Mouse (Mus musculus): ENCODE data around the gene Nfrkb.
A peak's percentile ranks its signal among the peaks of the same experiment; 100 is the strongest.

The Nfrkb gene

DNA sequence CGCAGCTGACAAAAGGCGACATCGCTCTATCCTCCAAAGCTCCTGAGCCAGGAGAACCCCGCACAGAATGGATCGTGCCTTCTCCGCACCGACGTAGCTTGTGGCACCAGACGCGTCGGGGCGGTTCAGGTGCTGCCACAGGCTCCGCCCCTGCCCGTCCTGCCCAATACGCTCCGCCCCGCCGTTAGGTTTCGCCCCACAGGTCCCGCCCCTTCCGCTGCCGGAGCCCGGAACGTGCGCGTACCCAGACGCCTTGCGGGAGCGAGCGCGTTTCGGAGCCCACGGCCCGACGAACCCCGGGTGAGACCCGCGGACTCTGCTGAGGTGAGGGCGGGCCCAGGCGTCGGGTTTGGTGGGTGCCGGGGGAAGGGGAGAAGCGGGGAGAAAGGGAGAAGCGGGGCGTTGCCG lies at the start of gene Nfrkb:
TSS of gene Nfrkb (plus strand) at position 246 of the 408 bp plus-strand sequence.
- DNase-seq (ENCODE audit: low read depth, low spot score): peak; percentile 98

DNA sequence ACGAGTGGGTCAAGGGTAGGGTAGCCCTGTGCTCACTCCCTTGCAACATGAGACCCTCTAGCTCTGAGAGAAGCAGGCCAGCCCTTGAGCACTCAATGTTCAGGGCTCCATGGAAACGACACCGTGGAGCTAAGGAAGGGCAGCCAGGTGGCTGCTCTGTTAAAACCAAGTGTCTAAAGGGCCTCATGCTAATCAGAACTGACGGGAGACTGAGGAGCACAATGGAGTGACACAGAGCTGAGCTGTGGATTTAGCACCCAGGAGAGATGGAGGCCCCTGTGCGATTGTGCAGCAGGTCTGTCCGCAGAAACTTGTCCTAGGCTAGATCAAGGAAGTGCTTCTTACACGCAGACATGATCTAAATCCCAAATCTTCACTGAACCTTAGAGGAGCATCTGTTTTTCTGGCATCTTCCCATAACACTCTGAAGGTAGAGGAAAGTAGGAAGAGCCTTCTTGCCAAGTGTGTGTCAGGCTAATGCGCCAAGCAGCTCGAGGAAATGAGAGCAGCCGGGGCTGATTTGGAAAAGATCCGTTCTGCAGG lies 41.6 kb upstream of the Nfrkb start:
- DNase-seq (ENCODE audit: low read depth, low spot score): no peak

DNA sequence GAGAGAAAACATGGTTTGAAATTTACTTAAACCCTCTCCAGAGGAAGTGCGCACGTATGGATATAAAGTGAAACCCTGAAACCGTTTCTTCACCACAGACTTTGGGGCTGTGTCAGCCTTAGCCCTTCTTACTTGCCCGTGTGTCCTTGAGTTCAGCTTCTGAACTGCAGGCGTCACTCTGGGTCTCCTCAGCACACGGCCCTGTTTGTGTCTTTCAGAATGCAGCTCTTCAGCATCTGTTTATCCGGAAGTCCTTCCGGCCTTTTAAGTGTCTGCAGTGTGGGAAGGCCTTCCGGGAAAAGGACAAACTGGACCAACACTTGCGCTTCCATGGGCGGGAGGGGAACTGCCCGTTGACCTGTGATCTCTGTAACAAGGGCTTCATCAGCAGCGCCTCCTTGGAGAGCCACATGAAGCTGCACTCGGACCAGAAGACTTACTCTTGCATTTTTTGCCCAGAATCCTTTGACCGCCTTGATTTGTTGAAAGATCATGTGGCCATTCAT lies 39.4 kb upstream of the Nfrkb start:
- no peak for DNase-seq (ENCODE audit: low read depth, low spot score)

DNA sequence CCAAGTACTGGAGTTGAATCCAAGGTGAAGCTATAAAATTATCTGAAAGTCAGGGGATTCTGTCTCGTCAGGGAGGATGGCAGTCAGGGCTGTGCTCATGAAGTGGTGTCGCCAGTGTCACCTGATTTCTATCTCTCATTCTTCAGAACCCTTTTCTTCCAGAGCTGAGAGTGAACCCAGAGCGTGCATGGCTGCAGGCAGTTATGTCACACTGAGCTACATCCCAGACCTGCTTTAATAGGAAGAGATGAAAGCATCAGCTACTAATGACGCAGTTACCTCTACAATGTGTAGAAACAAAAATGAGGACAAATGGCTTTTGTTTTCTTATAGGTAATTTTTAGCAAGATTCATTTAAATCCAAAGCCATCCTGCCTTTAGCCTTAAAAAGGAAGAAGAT lies 37.5 kb upstream of the Nfrkb start:
- no peak for DNase-seq (ENCODE audit: low read depth, low spot score)

DNA sequence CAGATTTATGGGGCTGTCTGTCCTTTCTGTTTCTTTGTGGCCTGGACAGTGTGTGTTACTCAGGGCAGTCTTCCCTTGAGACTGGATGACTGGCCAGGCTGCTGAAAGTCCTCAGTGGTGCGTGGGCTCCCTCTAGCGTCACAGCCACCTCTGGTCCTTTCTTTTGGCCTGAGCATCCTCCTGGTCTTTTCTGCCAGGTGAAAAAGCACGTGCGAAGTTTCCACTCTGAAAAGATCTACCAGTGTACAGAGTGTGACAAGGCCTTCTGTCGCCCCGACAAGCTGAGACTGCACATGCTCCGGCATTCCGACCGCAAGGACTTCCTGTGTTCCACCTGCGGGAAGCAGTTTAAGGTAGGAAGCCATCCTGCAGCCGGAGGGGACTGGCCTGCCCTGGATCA lies 37.1 kb upstream of the Nfrkb start:
- DNase-seq (ENCODE audit: low read depth, low spot score): peak; percentile 81

DNA sequence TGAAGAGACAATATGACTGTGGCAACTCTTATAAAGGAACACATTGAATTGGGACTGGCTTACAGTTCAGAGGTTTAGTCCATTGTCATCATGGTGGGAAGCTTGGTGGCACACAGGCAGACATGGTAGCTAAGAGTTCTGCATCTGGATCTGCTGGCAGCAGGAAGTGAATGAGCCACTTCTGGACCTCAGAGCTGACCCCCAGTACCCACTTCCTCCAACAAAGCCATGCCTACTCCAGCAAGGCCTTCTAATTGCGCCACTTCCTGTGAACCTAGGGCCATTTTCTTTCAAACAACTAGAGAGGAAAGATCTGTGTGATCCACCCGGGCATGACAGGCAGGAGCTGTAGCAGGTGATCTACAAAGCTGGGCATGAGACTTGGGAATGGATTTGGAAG lies 33.3 kb upstream of the Nfrkb start:
- DNase-seq (ENCODE audit: low read depth, low spot score): no peak

DNA sequence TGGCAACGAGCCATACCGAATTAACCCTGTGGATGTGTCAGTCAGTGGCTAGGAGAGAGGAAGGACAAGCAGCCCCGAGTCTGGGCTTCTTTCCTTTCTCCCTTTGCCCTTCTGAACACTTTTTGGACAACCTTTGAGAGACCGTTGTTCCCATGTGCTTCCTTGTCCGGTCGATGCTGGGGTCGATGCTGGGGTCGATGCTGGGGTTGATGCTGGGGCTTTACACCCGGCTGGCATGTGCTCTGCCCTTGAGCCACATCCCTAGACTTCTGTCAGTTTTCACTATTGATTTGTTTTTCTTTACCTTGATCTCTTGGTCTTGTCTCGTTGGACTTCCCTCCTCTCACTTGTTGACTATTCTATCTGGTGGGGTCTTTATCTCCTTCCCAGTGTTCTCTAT lies 32.5 kb upstream of the Nfrkb start:
- DNase-seq (ENCODE audit: low read depth, low spot score): no peak

DNA sequence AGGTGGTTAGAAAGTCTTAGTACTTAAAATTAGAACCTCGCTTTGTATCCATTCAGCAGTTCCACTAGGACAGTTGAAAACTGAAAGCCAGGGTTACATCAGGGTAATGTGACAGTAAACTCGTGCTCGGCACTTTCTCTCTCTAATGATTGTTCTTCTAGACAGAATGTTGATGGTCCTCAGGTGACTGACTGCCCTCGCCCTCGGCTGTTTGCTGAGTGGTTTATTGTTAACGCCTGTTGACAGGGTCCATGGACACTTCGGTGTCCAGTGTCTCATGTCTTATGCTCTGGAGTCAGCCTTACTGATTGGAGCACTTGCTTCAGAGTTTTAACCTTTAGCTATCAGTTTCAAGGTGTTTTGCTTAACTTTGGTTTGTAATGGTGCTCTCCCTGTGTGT lies 31.9 kb upstream of the Nfrkb start:
- no peak for DNase-seq (ENCODE audit: low read depth, low spot score)

DNA sequence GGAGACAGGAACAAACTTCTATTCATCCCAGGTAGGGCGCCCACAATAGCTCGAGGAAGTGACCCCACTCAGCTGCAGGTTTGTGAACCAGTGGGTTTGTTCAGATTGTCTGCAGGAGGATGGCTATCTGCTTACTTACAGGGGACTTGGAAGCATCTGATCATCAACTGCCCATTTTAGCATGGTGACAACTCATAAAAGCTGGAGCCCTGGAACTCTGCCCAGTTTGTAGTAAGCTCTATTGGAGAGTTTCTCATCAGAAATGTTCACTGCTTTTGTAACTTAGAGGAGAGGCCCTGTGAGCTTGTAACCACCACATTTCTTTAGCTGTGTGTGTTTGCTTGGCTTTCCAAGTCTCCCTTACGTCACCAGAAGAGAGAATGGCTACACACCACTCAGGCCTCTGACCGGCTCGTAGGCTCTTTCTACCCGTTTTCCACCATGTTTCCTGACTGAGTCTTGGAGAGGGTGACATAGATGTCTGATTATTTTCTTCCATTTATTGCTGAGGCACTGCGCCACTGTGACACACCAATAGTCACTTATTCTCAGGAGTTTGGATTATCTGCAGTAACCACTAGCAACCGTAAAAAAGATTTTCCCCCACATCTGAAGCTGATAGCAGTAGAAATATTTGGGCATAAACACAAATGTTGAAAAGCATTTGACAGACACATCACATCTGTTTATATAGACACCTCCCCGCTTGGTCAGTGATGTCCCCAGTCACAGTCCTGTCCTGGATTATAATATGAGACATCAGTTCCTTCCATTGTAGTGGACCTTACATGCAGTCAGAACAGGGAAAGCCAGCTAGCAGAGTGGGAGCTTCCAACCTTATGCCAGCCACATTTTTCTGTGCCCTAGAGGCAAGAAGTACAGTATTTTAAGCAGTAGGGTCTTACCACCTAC lies 22.0 kb upstream of the Nfrkb start:
- no peak for DNase-seq (ENCODE audit: low read depth, low spot score)

DNA sequence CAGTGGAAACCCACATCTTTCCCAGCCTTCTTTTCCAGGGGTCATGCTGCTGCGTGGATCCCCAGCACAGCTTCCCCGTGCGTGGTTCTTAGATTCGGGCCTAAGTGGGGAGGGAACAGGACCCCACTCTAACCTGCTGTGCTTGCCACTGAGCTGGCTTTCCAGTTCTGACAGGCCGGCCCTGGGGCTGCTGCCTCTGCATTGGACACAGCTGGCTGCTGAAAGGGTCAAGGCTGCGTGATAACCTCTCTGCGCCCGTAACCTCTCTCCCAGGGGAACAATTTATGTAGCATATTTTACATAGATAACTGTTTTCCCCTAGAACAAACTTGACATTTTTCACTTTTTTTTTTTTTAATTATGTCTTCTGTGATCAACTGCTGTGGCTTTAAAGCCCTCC lies 20.9 kb upstream of the Nfrkb start:
- no peak for DNase-seq (ENCODE audit: low read depth, low spot score)

DNA sequence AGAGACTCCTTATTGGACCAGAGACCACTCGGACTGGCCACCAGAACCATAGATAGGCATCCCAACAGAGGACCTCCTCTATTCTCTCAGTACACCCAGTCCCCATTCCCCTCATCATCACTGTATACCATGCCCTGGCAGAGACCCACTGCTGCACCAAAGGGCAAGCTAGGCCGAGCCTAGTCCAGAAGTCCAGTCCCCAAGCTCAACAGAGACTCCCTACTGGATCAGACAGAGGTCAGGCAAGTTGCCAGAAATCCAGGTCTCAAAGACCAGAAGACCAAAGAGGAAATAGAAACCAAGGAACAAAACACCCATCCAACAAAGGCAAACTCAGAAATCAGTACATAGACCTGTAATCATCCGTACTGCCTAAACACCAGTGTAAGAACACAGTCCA lies 14.3 kb upstream of the Nfrkb start:
- DNase-seq (ENCODE audit: low read depth, low spot score): no peak

DNA sequence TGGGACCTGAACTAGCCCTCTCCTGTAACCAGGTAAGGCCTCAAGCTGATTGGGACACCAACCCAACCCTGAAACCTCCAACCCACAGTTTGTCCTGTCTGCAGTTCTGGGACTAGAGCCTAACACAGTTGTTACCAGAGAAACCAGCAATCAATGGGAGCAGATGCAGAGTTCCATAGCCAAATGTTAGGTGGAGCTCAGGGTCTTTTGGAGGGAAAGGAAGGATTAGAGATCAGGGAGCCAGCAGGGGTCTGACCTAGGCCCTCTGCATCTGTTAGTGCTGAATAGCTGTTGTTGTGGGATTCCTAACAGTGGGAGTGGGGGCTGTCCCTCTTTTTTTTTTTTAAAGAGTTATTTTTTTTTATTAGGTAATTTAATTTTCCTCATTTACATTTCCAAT lies 9.3 kb upstream of the Nfrkb start:
- no peak for DNase-seq (ENCODE audit: low read depth, low spot score)

DNA sequence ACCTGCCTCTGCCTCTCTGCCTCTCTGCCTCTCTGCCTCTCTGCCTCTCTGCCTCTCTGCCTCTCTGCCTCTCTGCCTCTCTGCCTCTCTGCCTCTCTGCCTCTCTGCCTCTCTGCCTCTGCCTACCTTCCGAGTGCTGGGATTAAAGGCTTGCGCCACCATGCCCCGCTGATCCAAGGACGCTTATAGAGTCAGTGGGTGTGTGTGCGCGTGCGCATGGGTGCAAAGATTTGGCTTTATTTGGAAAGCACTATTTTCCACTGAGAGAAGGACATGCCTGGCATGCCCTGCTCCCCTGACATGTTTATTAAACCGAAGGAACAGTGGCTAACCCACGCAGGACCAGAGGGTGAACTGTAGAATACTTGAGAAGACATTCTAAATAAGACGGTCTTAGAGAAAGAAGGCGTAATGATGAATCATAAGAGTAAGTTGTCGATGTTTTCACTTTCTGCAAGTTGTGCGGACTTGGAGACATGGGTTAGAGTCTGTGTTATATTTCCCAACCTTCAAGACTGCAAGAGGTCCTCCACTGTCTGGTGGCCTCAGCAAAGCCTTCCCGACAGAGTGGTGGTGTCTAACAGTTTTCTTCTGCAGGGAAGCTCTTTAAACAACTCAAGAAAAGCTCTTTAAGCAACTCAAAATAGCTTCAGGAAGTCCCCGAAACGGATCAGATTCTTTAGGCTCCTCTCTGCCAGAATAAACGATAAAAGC lies 1.0 kb upstream of the Nfrkb start:
- peak; percentile 6 for DNase-seq (ENCODE audit: low read depth, low spot score)

DNA sequence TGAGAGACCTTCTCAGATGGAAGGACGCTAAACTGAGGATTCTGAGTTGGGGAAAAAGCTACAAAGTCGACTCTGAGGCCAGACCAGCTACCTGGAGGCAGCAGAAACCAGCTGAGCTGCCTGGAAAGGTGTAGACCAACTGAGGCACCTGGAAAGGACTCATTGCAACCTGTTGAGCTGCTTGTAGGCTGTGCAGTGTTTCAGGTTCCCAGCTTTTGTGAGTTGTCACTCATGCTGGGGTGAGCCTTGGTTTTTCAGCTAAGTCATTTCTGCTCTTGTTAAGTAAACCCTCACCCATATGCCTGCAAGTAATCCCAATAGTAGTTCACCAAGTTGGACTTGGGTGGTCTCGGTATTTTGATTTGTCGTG lies 507 bp upstream of the Nfrkb start:
- DNase-seq (ENCODE audit: low read depth, low spot score): no peak

DNA sequence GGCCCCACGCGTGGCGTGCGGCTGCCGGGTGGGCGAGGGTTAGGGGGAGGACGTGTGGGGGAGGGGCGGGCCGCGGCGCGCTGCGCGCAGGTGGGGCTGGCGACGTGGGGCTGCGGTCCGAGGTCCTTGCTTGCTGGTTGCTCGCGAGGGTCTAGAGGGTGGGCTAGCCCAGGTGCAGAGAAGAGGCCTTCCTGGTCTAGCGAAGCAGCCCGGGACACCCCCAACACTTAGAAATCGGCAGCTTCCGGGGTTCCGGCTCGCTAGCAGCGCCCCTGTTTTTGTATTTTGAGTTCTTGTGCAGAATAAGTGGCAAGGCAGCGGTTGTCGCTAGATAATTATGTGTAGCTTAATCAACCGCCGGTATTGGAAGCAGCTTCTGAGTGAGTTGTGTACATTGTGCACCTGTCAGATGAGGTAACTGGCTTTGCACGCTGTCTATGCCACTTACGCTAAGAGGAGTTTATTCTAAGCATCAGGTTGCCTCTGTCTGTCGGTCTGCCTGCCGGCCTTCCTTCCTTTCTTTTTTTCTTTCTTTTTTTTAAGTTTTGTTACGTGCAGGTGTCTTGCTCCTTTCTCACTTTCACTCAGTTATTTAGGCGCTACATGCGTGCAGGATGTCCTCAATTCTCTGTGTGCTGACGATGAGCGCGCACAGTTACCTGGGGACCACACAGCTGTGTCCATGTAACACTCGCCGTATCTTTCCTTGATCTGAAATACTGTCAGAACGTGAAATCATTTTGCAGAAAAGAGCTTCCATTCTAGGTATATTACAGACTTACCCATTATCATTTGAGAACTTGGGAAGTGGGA lies 582 bp downstream of the Nfrkb start:
- DNase-seq (ENCODE audit: low read depth, low spot score): peak; percentile 51

DNA sequence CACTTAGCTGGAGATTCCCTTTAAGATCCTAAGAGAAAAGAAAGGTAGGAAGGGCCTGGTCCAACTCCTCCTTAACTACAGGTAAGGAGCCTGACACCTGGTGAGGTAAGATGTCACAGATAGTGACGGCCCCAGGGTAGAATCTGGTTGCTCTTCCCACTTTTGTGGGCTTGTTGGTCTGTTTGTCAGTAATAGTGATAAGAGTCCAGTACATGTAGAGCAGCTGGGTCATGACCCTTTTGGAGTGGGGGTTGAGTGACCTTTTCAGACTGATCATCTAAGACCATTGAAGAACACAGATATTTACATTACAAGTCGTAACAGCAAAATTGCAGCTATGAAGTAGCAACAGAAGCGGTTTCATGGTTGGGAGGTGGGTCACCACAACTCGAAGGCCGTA lies 1.2 kb downstream of the Nfrkb start:
- no peak for DNase-seq (ENCODE audit: low read depth, low spot score)

DNA sequence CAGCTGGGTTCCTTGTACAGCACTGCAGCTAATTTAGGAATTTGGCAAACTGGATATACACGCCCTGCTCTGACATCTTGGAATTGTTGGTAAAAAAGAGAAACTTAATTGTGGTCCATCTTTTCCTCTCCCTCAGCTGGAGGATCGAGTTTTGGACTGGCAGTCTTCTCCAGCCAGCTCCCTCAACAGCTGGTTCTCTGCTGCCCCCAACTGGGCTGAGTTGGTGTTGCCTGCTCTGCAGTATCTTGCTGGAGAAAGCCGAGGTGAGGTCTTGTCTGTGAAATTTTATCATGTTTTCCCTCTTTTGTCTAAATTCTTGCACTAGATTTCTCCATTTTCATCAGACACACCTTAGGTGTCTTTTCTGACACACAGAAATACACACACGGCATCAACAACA lies 14.4 kb downstream of the Nfrkb start:
- peak; percentile 79 for DNase-seq (ENCODE audit: low read depth, low spot score)

DNA sequence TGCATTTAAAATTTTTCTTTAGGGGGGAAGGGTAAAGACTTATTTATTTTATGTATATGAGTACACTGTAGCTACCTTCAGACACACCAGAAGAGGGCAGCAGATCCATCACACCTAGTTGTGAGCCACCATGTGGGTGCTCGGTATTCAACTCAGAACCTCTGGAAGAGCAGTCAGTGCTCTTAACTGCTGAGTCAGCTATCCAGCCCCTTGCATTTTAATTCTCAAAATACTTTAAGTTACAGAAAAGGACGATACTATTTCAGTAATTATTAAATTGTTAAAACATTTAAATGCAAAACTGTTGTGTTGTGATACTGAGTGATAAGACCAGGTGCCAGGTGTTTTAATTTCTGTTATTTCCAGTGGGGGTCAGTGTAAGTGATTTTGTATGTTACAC lies 18.3 kb downstream of the Nfrkb start:
- no peak for DNase-seq (ENCODE audit: low read depth, low spot score)

DNA sequence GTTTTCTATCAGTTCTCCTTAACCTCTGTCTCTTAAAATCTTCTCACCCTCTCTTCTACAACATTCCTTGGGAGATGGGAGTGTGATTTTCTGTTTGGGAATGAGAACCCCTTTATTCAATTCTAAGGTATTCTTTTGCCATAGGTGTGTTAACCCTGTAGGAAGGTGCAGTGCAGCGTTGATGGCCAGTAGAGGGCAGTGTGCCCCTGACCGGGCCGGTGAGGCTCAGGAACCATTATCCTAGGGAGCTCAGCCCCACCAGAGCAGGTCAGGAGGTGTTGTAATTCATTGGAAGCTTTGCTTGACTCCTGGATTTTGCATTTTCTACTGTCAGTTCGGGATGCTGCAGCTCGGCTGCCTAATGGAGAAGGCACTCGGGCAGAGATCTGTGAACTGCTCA lies 19.2 kb downstream of the Nfrkb start:
- peak; percentile 52 for DNase-seq (ENCODE audit: low read depth, low spot score)

DNA sequence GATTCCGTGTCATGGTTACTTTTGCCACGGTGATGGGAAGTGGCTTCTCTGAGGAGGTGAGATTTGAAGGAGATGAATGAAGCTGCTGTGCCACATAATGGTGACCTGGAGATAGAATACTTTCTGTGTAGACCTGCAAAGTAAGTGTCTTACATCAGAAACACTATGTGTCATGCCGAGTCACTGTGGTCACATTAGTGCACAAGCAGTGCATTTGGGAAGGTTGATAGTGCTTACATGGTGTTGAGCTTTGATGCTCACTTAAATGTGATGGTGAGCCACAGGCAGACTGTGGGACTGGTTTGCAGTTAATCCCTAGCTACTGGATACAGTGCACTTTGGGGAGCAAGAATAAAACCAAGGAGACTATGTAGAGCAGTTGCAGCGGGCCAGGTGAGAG lies 26.2 kb downstream of the Nfrkb start:
- no peak for DNase-seq (ENCODE audit: low read depth, low spot score)

DNA sequence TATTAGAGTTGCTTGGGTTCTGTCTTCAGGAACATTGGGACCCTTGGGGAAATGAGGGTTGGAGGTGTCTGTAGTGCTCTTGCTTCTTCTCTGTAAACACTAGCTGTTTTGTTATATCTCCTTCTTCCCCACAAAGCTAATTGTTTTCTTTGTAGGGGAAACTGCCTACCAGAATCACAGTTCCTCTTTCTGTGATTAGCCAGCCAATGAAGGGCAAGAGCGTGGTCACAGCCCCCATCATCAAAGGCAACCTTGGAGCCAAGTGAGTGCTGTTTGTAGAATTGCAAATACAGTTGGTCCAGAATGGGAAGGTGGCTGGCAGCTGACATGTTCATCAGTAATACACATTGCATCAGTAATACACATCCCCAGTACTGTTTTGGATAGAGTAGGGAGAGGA lies 32.8 kb downstream of the Nfrkb start:
- DNase-seq (ENCODE audit: low read depth, low spot score): no peak

DNA sequence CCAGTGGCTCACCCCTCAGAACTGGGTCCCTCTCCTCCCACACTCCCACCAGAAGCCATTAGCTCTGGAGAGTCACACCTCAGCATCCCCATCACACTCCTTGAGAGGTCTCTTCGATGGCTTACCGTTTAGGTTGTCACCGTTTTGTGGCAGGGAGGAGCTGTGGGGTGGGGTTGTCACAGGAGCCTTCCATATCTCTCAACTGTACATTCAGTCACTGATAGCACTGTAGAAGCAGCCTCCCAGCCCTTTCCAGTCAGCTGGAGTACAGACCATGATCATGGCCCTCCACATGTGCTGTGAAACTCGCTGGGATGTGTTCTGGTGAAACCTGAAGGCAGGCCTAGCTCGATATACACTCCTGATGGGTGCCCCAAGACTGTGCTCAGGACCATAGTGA lies 36.2 kb downstream of the Nfrkb start:
- no peak for DNase-seq (ENCODE audit: low read depth, low spot score)
